Mouse (Mus musculus) CH12.LX (cell line): ENCODE data around the gene Brdt. TPM values are rescaled to one million over a fixed set of nuclear protein-coding genes. Genes with fewer than 3 reads are reported as not detected.

Experiments
- DNase-seq: peaks from one replicate; pipeline ENCODE4 v3.0.0-alpha.2; 2013; ENCODE audit errors: extremely low read depth
- H3K27ac ChIP-seq: 2 replicates; pipeline ENCODE4 v1.5.1; 2012; ENCODE audit warnings: low read depth, mild to moderate bottlenecking, control low read depth, moderate library complexity; ENCODE audit not compliant: insufficient read depth
- H3K27me3 ChIP-seq: replicated peaks from 2 replicates; pipeline ENCODE3; 2012; ENCODE audit warnings: inconsistent platforms
- H3K36me3 ChIP-seq, 2 experiments: replicated peaks in 1 of 2; 2 replicates each; pipeline versions ENCODE3 to v1.6.1; 2012; ENCODE audit warnings: inconsistent platforms in 1 of 2, low read length in 1 of 2, mild to moderate bottlenecking in 1 of 2, mixed read lengths in 1 of 2, moderate library complexity in 1 of 2; ENCODE audit not compliant: control insufficient read depth in 1 of 2, insufficient read depth in 1 of 2
- H3K4me1 ChIP-seq, 2 experiments: 2 replicates each; pipeline ENCODE4 v1.6.1; 2012; ENCODE audit warnings: inconsistent platforms in 1 of 2, moderate library complexity in 1 of 2; ENCODE audit not compliant: insufficient read depth in 2 of 2, control insufficient read depth in 1 of 2
- H3K4me2 ChIP-seq: 2 replicates; pipeline ENCODE4 v1.6.1; 2012; ENCODE audit warnings: low read depth, mild to moderate bottlenecking, control low read depth; ENCODE audit not compliant: poor library complexity, insufficient read depth, severe bottlenecking
- H3K4me3 ChIP-seq, 3 experiments: fragments of 150-350 bp in 1 of 3; sonication (generic) in 1 of 3; replicated peaks in 1 of 3; 2 replicates each; pipeline versions ENCODE3 to v1.5.1; 2011 to 2012; ENCODE audit warnings: low read depth in 2 of 3, low read length in 2 of 3, mild to moderate bottlenecking in 2 of 3, moderate library complexity in 2 of 3, control low read depth in 1 of 3, improper control_type of control experiment in 1 of 3, inconsistent platforms in 1 of 3, mixed read lengths in 1 of 3; ENCODE audit not compliant: poor library complexity in 1 of 3
- H3K79me2 ChIP-seq: replicated peaks from 2 replicates; pipeline ENCODE4 v1.6.1; 2012; ENCODE audit warnings: mild to moderate bottlenecking, moderate library complexity; ENCODE audit not compliant: control insufficient read depth, poor library complexity, insufficient read depth, severe bottlenecking; ENCODE audit errors: extremely low read depth
- H3K9ac ChIP-seq: 2 replicates; pipeline ENCODE4 v1.6.1; 2012; ENCODE audit warnings: low read depth, mild to moderate bottlenecking, control low read depth, moderate library complexity; ENCODE audit not compliant: insufficient read depth
- H3K9me3 ChIP-seq: replicated peaks from 2 replicates; pipeline ENCODE3; 2012; ENCODE audit warnings: low read length, inconsistent platforms, mixed read lengths
- CHD1 ChIP-seq: IDR thresholded peaks from 2 replicates; pipeline ENCODE4 v1.6.1; 2012; ENCODE audit warnings: low read depth, low read length, improper control_type of control experiment, inconsistent platforms
- CTCF ChIP-seq, 2 experiments: IDR thresholded peaks in 1 of 2; conservative IDR thresholded peaks in 1 of 2; 2 replicates each; pipeline ENCODE4 v1.5.1; 2011 to 2012; ENCODE audit warnings: low read depth in 2 of 2, low read length in 2 of 2, improper control_type of control experiment in 1 of 2, inconsistent platforms in 1 of 2, mild to moderate bottlenecking in 1 of 2, moderate library complexity in 1 of 2
- ELF1 ChIP-seq: IDR thresholded peaks from 2 replicates; pipeline ENCODE4 v1.6.1; 2014; ENCODE audit warnings: low read depth, mild to moderate bottlenecking, inconsistent platforms, low read length, improper control_type of control experiment
- IRF4 ChIP-seq: IDR thresholded peaks from 2 replicates; pipeline ENCODE4 v1.6.1; 2014; ENCODE audit warnings: low read depth, mild to moderate bottlenecking, inconsistent platforms, low read length, improper control_type of control experiment
- JUN ChIP-seq: IDR thresholded peaks from 2 replicates; pipeline ENCODE4 v1.6.1; 2011; ENCODE audit warnings: low read depth, mild to moderate bottlenecking, low read length, improper control_type of control experiment, moderate library complexity; ENCODE audit not compliant: insufficient read depth
- KAT2A ChIP-seq: IDR thresholded peaks from 2 replicates; pipeline ENCODE4 v1.6.1; 2012; ENCODE audit warnings: low read length, improper control_type of control experiment, inconsistent platforms; ENCODE audit not compliant: insufficient replicate concordance
- MAFK ChIP-seq: IDR thresholded peaks from 2 replicates; pipeline ENCODE4 v1.6.1; 2011; ENCODE audit warnings: low read length, improper control_type of control experiment; ENCODE audit not compliant: insufficient replicate concordance
- MAZ ChIP-seq: IDR thresholded peaks from 2 replicates; pipeline ENCODE4 v1.6.1; 2012; ENCODE audit warnings: low read depth, mild to moderate bottlenecking, inconsistent platforms, low read length, improper control_type of control experiment, moderate library complexity
- MEF2A ChIP-seq: IDR thresholded peaks from 2 replicates; pipeline ENCODE4 v1.6.1; 2014; ENCODE audit warnings: low read depth, mild to moderate bottlenecking, inconsistent platforms, low read length, improper control_type of control experiment, borderline replicate concordance
- NELFE ChIP-seq: IDR thresholded peaks from 2 replicates; pipeline ENCODE4 v1.6.1; 2011; ENCODE audit warnings: low read depth, low read length, improper control_type of control experiment
- NRF1 ChIP-seq: IDR thresholded peaks from 2 replicates; pipeline ENCODE4 v1.6.1; 2014; ENCODE audit warnings: low read depth, mild to moderate bottlenecking, inconsistent platforms, low read length, improper control_type of control experiment, moderate library complexity
- PAX5 ChIP-seq: IDR thresholded peaks from 2 replicates; pipeline ENCODE4 v1.6.1; 2012; ENCODE audit warnings: low read length, inconsistent platforms, mixed read lengths
- POLR2A ChIP-seq: IDR thresholded peaks from 2 replicates; pipeline ENCODE4 v1.6.1; 2011; ENCODE audit warnings: low read depth, mild to moderate bottlenecking, improper control_type of control experiment, low read length
- POLR2AphosphoS2 ChIP-seq: IDR thresholded peaks from 2 replicates; pipeline ENCODE4 v1.6.1; 2011; ENCODE audit warnings: low read depth, low read length, improper control_type of control experiment
- SIN3A ChIP-seq: IDR thresholded peaks from 2 replicates; pipeline ENCODE4 v1.6.1; 2012; ENCODE audit warnings: low read length, improper control_type of control experiment, inconsistent platforms
- TBP ChIP-seq: conservative IDR thresholded peaks from 2 replicates; pipeline ENCODE4 v1.6.1; 2011; ENCODE audit warnings: low read depth, low read length, improper control_type of control experiment
- dilution Hi-C: fragments of 300-500 bp; cut with MboI; formaldehyde crosslinking; loops from 2 replicates; pipeline ENCODE4 v1.14.3; 2020; ENCODE audit warnings: low sequenced_read_pairs; ENCODE audit not compliant: extremely low pct_unique_long_range_greater_than_20kb, extremely low pct_ligation_motif_present
- in situ Hi-C: fragments of 300-500 bp; cut with MboI; formaldehyde crosslinking; loops from 3 replicates; pipeline ENCODE4 v1.14.3; 2019; ENCODE audit warnings: low sequenced_read_pairs, low pct_ligation_motif_present, low pct_unique_long_range_greater_than_20kb, mixed read lengths
- polyA plus RNA-seq: library from polyadenylated mRNA; unstranded; fragments of >175 nt; gene quantifications from 2 replicates; pipeline ENCODE4 v1.2.1, GENCODE M21; 2012; ENCODE audit warnings: low read depth; ENCODE audit not compliant: insufficient read length
- total RNA-seq, 2 experiments: library from RNA; depleted of rRNA; stranded (reverse); fragments of 300-350 nt in 1 of 2; fragments of >200 nt in 1 of 2; gene quantifications; 2 replicates each; pipeline ENCODE4 v1.2.3; 2012 to 2014

Brdt gene
- total RNA-seq (2012; rRNA removed): 0.71 and 0.98 TPM in 2 replicates
- total RNA-seq (2014; rRNA removed): 0.45 and 0.59 TPM in 2 replicates
- 0.56 and 1.0 TPM in 2 replicates for polyA plus RNA-seq

DNA sequence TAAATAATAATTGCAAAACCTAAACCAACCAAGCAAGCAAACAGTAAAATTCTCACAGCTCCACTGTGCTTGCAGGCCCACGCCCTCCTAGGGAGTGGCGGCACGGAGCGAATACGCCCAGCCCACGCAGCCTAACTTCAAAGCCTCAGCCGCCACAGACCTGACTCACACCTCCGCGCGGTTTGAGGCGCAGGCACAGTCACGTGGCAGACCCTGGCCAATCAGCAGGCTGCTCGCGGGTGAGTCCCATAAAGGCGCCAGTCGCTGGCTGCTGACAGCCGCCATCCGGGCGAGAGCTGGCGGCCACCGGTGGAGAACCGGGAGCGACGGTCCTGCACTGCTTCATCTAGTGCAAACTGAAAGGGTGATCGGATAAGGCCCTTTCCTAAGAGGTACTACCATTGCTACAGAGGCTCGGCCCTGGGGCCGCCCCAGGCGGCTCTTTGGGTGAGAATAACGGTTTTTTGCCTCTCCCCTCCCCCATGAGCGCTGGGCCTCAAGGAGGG lies at the start of gene Brdt:
Gene Brdt, plus strand, starts transcription at position 244 of the 506 bp plus-strand sequence.
- no peak for TF ChIP-seq IRF4
- no peak for TF ChIP-seq JUN
- TF ChIP-seq POLR2AphosphoS2: no peak
- no peak for TF ChIP-seq MAFK
- no peak for TF ChIP-seq NRF1
- TF ChIP-seq MEF2A: no peak
- TF ChIP-seq KAT2A: no peak
- no peak for TF ChIP-seq NELFE
- TF ChIP-seq ELF1: no peak
- no peak for TF ChIP-seq TBP
- TF ChIP-seq SIN3A: no peak
- TF ChIP-seq CHD1: no peak
- TF ChIP-seq MAZ: no peak
- TF ChIP-seq POLR2A: no peak
- no peak for TF ChIP-seq PAX5
- TF ChIP-seq, all 38 proteins: peak for 0
- in situ Hi-C loops (no loop called here), dilution Hi-C loops (no loop called here)
- Histone ChIP-seq H3K9me3 (peaks cover 2% of the 10 kb centered on the region), H3K27ac (no peak within 1 kb of the TSS), H3K9ac (no peak within 1 kb of the TSS), H3K4me2 (no peak within 1 kb of the TSS), H3K36me3 (no peaks in the 10 kb centered on the region), H3K27me3 (no peaks in the 10 kb centered on the region), H3K4me3 (no peak within 1 kb of the TSS), H3K79me2 (no peaks in the 10 kb centered on the region), H3K4me1 (no peaks in the 10 kb centered on the region)
- DNase-seq: no peak

DNA sequence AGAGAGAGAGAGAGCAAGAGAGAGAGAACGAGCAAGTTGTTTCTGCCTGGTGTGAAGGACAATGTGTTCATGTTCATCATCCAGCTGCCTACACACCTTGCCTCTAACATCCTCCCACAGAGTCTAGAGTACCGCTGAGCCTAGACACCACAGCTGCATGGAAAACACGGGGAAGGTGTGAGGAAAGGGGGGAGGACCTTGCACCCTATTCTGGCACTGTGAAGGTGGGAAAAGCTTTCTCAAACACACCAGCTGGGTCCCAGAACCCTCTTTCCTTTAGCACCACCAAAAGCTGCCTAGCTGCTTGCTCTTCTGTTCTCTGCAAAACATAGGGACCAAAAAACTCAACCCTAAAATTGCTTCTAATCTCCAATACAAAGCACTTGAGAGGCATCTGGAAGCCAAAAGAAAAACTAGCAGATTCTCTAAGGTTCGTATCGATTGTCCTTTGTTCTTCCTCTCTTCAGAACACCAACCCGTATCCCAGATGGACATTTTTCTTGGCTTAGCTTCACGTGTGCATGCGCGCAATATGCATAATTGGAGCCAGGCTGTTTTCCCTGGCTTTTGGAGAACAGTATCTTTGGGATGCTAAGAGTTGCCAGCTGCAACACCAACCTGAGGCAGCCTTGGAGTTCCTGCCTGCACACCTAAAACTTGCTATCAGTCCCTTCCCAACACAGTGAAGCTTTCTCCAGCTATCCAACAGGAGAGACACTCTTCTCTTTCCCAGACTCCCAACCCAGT lies 48.2 kb upstream of the Brdt start:
- dilution Hi-C loops: no loop called here
- TF ChIP-seq CTCF (conservative IDR thresholded peaks at IDR 0.05 in 1 of 2, IDR thresholded peaks at IDR 0.05 in 1 of 2; ENCODE audit: low read depth in 2 of 2, low read length in 2 of 2): no peak
- TF ChIP-seq, all 38 proteins: peak for 0
- no peak overlapping the region for H3K4me3 ChIP-seq
- no peaks in the 10 kb centered on the region for H3K27me3 ChIP-seq
- H3K79me2 ChIP-seq: no peaks in the 10 kb centered on the region
- DNase-seq: no peak
- H3K9ac ChIP-seq: no peak overlapping the region
- H3K27ac ChIP-seq: no peak overlapping the region
- no peaks in the 10 kb centered on the region for H3K36me3 ChIP-seq
- H3K4me1 ChIP-seq: peaks cover 3 to 7% of the 10 kb centered on the region in 2 experiments; a peak in 2 of 4 replicates
- in situ Hi-C loops: loop anchor here (10.0 kb wide), 1 partner anchor 288 kb away; no protein-coding TSS in a partner anchor
- no peaks in the 10 kb centered on the region for H3K9me3 ChIP-seq
- H3K4me2 ChIP-seq: no peak overlapping the region
